Mouse (Mus musculus) 416B (cell line): Measurements from ENCODE around the gene Gm20388.
A peak's percentile ranks its signal among the peaks of the same experiment; 100 is the strongest.

Source experiments
- DNase-seq: peaks from one replicate; pipeline ENCODE4 v3.0.0; 2011; ENCODE audit warnings: low read depth

Gene Gm20388

DNA sequence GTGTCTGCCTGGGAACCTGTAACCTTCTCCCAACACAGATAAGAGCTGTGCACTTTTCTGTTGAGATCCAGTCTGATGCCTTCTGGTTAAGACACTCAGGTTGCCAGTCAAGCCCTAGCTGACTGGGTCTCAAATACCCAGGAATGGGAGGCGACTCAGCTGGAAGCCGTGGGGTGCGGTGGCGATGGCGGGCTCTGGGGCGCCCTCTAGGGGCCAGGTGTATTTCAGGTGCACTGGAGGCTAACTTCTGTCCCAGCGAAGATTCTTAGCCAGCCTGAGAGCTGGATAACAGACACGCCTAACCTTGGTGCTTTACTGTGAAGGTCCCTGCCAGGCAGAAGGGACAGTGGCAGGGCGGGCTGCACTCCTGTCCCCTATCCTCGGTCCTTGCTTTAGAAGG lies 976.6 kb downstream of the Gm20388 start:
- no peak for DNase-seq

DNA sequence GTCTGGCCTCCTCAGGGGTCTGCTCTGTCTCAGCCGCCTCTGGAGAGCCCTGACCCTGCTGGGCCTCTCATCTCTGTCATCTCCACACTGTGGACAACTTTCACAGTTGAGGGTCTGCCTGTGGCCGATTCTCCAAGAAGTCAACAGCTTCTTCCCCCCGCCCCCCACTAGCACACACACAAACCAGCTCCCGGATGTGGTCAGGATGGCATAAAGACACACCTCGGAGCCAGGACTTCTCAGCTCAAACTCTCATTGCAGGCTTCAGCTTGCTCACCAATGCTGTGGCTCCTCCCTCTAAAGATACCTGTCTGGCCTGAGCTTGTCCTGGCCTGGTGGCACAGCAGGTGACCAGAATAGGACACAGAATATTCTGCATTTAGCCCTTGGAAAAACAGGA lies 977.4 kb downstream of the Gm20388 start:
- no peak for DNase-seq

DNA sequence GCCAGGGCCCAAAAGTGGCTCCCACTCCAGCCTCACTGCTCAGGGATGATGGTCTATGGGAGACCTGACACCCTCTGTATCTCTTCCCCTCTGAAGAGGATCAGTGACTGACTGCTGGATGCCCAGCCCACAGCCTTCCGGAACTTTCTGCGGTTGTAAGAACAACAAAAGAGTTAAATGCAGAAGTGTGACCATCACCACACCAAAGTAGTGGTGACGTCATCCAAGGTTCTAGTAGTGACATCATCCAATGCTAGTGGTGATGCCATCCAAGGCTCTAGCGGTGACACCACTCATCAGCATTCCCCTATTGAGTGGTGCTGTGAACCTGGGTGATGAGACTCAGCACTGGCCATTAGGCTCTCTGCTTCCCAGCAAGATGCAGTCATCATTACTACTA lies 978.5 kb downstream of the Gm20388 start:
- DNase-seq, result no peak

GRCm38 (mm10) chr8:120890068-120890467 lies 979.4 kb downstream of the Gm20388 start:
- DNase-seq, result no peak

DNA sequence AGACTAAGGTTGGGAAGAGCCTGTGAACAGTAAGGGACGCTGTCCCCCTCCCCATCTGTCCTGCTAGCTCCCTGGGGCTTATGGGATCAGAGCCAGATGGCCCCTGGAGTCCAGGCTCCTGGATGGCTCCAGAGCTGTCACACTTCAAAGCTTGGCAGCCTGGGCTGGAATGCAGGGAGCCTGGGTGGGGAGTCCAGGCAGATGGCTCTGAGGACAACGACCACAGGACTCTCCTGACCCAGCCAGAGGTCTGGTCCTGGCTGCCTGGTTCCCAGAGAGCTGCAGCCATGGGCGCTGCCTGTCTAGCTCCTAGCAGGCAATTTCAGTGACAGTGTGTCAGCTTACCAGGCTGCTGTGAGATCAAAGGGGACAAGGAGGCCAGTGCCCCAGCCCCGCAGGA lies 984.4 kb downstream of the Gm20388 start:
- DNase-seq, result no peak

GRCm38 (mm10) chr8:120895600-120895999 lies 985.0 kb downstream of the Gm20388 start:
- DNase-seq, result no peak

- DNase-seq, result no peak
Observed at GRCm38 (mm10) chr8:120896203-120896602, 985.6 kb downstream of the Gm20388 start.

DNA sequence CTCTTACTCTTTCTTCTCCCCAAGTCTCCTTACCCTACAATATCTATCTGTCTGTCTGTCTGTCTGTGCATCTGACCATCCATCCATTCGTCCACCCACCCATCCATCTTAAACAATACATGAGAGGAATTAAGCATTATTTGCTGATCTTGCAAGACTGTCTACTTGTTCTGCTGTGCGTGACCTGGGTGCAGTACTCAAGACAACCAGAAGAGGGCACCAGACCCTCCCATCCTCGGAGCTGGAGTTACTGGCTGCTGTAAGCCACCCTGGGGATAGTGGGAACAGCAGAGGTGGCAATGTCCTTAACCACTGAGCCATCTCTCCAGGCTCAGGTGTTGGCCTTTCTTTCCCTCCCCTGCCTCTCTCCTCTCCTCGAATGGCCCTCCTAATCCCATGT lies 987.4 kb downstream of the Gm20388 start:
- DNase-seq, result peak; percentile 59

GRCm38 (mm10) chr8:120898828-120899407 lies 988.3 kb downstream of the Gm20388 start:
- DNase-seq, result no peak

GRCm38 (mm10) chr8:120902346-120902745 lies 991.7 kb downstream of the Gm20388 start:
- DNase-seq, result no peak

GRCm38 (mm10) chr8:120907671-120908070 lies 997.0 kb downstream of the Gm20388 start:
- DNase-seq, result no peak

DNA sequence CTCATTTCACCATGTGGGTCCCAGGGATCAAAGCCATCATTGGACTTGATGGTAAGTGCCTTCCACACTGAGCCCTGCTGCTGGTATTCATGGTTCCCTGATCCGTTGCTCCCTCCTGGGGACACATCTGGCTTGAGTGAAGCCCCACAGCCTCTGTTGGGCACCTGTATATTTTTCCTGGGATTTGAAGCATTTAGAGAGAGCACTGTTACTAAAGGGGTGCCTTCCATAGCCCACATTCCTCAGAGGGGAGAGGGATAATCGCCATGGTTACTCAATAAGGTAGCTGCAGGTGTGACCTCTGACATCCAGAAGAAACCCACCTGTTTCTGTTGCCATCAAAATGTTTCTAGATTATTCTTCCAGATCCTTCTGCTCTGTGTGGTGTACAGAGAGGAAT lies 1000.3 kb downstream of the Gm20388 start:
- DNase-seq, result no peak

DNA sequence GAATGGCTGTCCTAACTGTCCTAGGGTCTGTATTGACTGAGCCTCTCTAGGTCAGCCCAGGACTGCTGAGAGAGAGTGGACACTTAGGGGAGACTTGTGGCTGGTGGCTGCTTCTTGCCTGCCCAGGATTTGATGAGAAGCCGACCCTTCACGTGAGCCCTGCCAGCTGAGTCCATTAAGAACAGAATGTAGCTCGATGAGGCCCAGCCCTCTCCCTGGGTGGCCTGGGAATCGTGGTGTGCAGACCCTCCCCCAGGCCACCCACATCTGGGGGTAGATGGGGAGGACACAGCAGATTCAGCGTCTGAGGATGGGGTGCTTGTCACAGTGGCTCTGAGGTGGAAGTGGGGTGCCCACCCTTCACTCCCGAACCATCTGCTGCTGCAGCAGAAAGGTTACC lies 1001.8 kb downstream of the Gm20388 start:
- DNase-seq, result no peak

- no peak for DNase-seq
Observed at GRCm38 (mm10) chr8:120916831-120917435, 1006.3 kb downstream of the Gm20388 start.

DNA sequence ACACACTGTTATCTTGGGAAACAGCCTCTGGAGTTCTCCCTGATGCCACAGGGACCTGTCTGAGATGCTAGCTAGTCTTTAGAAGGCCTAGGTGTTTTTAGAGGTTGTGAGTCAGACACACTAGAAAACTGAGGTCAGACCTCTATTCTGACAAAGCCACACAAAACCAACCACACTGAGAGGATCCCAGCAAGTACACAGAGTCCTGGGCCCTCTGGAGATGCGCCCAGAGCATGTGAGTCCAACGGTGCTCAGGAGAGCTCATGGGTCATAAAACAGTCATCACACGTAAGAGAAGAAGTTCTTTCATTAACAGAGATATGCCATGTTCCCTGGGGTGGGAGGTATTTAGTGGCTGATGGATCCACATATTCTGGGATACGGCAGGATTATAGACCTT lies 1009.9 kb downstream of the Gm20388 start:
- no peak for DNase-seq

DNA sequence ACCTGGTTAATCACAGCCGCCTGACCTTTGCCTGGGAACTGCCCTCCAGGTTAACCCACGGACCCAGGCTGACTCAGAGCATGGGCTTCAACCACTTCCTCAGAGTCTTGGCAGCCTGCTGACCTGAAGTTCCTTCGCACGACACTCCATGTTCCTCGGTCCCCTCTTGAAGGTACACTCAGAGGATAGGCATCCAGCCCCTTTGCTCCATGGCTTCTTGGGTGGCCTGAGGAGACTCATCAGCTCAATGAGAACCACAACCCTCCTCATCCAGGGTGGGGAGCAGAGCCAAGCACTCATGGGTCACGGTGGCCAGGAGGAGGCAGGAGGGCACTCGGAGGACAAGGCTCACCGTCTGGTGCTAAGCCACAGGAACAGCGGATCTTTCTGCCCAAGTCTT lies 1015.6 kb downstream of the Gm20388 start:
- DNase-seq, result no peak

DNA sequence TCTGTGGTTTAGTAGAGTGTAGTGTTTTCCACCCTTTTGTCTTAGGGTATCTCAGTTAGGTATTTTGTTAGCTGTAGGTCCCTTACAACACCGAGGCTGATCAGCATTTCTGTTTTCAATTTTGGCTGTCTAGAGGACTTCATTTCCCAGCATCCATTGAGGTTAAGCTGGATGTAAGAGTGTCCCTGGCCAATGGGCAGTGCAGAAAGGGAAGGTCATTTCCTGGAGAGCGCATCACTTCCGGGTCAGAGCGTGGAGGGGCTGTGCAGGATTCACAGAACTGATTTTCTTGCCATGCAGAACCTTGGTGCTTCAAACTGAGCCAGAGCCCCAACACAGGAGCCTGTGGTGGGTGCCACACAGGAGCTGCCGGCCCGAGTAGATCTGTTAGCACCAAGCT lies 1017.4 kb downstream of the Gm20388 start:
- DNase-seq, result peak; percentile 16

- no peak for DNase-seq
Observed at GRCm38 (mm10) chr8:120934596-120934995, 1024.0 kb downstream of the Gm20388 start.

- DNase-seq, result no peak
Observed at GRCm38 (mm10) chr8:120936685-120937084, 1026.0 kb downstream of the Gm20388 start.

- DNase-seq, result no peak
Observed at GRCm38 (mm10) chr8:120937474-120937873, 1026.8 kb downstream of the Gm20388 start.

DNA sequence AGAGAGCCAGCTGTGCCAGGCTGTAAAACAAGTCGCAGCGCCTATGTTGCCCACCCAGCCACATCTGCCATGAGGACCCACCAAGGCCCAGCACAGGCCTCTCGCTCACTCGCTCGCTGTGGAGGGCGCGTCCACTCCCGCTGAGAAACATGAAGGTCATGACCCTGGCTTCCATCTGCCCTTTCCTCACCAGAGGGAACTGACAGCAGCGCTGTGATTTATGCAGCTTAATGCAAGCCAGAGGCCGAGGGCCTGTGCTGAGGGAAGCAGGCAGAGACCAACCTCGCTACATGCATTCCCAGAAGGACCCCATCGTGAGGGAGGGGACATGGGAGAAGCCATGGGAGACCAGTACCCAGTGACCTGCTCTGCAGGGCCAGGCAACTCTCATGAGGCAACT lies 1029.6 kb downstream of the Gm20388 start:
- DNase-seq, result no peak

GRCm38 (mm10) chr8:120947240-120947639 lies 1036.6 kb downstream of the Gm20388 start:
- no peak for DNase-seq

GRCm38 (mm10) chr8:120948050-120948595 lies 1037.5 kb downstream of the Gm20388 start:
- no peak for DNase-seq
